Mouse (Mus musculus) ES-E14 (cell line): ENCODE results near the gene Traf3ip2. TPM values are rescaled to one million over a fixed set of nuclear protein-coding genes. Genes with fewer than 3 reads are reported as not detected.

Experiments
- DNase-seq: peaks from one replicate; pipeline ENCODE4 v3.0.0-alpha.2; 2013; ENCODE audit warnings: low read depth, low spot score
- H3K27ac ChIP-seq: 2 replicates; pipeline ENCODE4 v1.5.1; 2012; ENCODE audit warnings: low read depth, mild to moderate bottlenecking, low read length, moderate library complexity, mixed read lengths; ENCODE audit not compliant: poor library complexity, insufficient read depth, severe bottlenecking
- H3K36me3 ChIP-seq: 2 replicates; pipeline ENCODE4 v1.6.1; 2012; ENCODE audit warnings: mild to moderate bottlenecking, low read length, moderate library complexity, mixed read lengths; ENCODE audit not compliant: control insufficient read depth, poor library complexity, insufficient read depth, severe bottlenecking
- H3K4me1 ChIP-seq, 2 experiments: fragments of 150-350 bp in 1 of 2; sonication (generic) in 1 of 2; 2 replicates each; pipeline ENCODE4 v1.6.1; 2012; ENCODE audit warnings: low read length in 2 of 2, mild to moderate bottlenecking in 1 of 2, mixed read lengths in 1 of 2; ENCODE audit not compliant: control insufficient read depth in 2 of 2, insufficient read depth in 2 of 2, poor library complexity in 1 of 2
- H3K4me3 ChIP-seq, 2 experiments: fragments of 150-350 bp in 1 of 2; sonication (generic) in 1 of 2; 2 replicates each; pipeline ENCODE4 v1.5.1; 2012; ENCODE audit warnings: low read length in 2 of 2, low read depth in 1 of 2, mild to moderate bottlenecking in 1 of 2, mixed read lengths in 1 of 2; ENCODE audit not compliant: insufficient read depth in 1 of 2, poor library complexity in 1 of 2, severe bottlenecking in 1 of 2
- H3K9ac ChIP-seq: 2 replicates; pipeline ENCODE4 v1.6.1; 2012; ENCODE audit warnings: low read depth, mild to moderate bottlenecking, low read length, mixed read lengths; ENCODE audit not compliant: poor library complexity, insufficient read depth, severe bottlenecking
- H3K9me3 ChIP-seq: fragments of 150-350 bp; sonication (generic); 2 replicates; pipeline ENCODE4 v1.6.1; 2012; ENCODE audit warnings: low read depth, mild to moderate bottlenecking, low read length; ENCODE audit not compliant: control insufficient read depth, insufficient read depth
- CHD2 ChIP-seq: IDR thresholded peaks from 2 replicates; pipeline ENCODE4 v1.6.1; 2014; ENCODE audit warnings: mild to moderate bottlenecking, low read depth, low read length, inconsistent platforms
- HCFC1 ChIP-seq: IDR thresholded peaks from 2 replicates; pipeline ENCODE4 v1.6.1; 2012; ENCODE audit warnings: low read length, inconsistent platforms, borderline replicate concordance; ENCODE audit not compliant: insufficient read depth
- MAFK ChIP-seq: IDR thresholded peaks from 2 replicates; pipeline ENCODE4 v1.6.1; 2014; ENCODE audit warnings: mild to moderate bottlenecking, low read depth, low read length, inconsistent platforms; ENCODE audit not compliant: insufficient read depth
- ZC3H11A ChIP-seq: IDR thresholded peaks from 2 replicates; pipeline ENCODE4 v1.6.1; 2012; ENCODE audit warnings: low read depth, mild to moderate bottlenecking, inconsistent platforms, low read length, borderline replicate concordance
- ZNF384 ChIP-seq: IDR thresholded peaks from 2 replicates; pipeline ENCODE4 v1.6.1; 2012; ENCODE audit warnings: low read depth, low read length, inconsistent platforms
- in situ Hi-C, 2 experiments: fragments of 600-800 bp; cut with MboI; formaldehyde crosslinking; loops; one replicate each; pipeline ENCODE4 v1.15.1; 2025; ENCODE audit warnings: low sequenced_read_pairs in 2 of 2, inconsistent platforms in 1 of 2; ENCODE audit not compliant: unreplicated experiment in 2 of 2
- total RNA-seq: library from RNA; depleted of rRNA; stranded (reverse); fragments of 300-350 nt; gene quantifications from 2 replicates; pipeline ENCODE4 v1.2.3, GENCODE M21; 2012

Traf3ip2 gene
- total RNA-seq, 1 experiment, result 9.2 TPM

GRCm38 (mm10) chr10:39626376-39626775, 13.6 kb downstream of the Traf3ip2 start:
- Histone ChIP-seq H3K36me3 (peaks cover 5% of the 10 kb centered on the region), H3K9me3 (no peaks in the 10 kb centered on the region), H3K27ac (no peak overlapping the region), H3K4me3 (no peak overlapping the region), H3K9ac (no peak overlapping the region), H3K4me1 (peaks cover 11 to 14% of the 10 kb centered on the region in 2 experiments)
- TF ChIP-seq MAFK (no peak), ZC3H11A (no peak), HCFC1 (no peak), ZNF384 (no peak), CHD2 (no peak)
- no peak for DNase-seq
- in situ Hi-C loops, result no loop called here

GRCm38 (mm10) chr10:39628799-39629517, 16.2 kb downstream of the Traf3ip2 start:
- DNase-seq, result no peak
- Histone ChIP-seq H3K9ac (no peak overlapping the region), H3K4me1 (peaks cover 22 to 26% of the 10 kb centered on the region in 2 experiments), H3K4me3 (no peak overlapping the region), H3K9me3 (no peaks in the 10 kb centered on the region), H3K36me3 (peaks cover 5% of the 10 kb centered on the region), H3K27ac (no peak overlapping the region)
- no peak for TF ChIP-seq ZNF384
- no peak for TF ChIP-seq ZC3H11A
- TF ChIP-seq MAFK, result no peak
- TF ChIP-seq CHD2, result no peak
- no peak for TF ChIP-seq HCFC1
- in situ Hi-C loops, result no loop called here

GRCm38 (mm10) chr10:39629746-39630552, 17.2 kb downstream of the Traf3ip2 start:
- Histone ChIP-seq H3K9me3 (no peaks in the 10 kb centered on the region), H3K9ac (no peak overlapping the region; the same call in 1 of the 2 replicates), H3K4me1 (peaks cover 24 to 29% of the 10 kb centered on the region in 2 experiments), H3K27ac (no peak overlapping the region), H3K4me3 (no peak overlapping the region), H3K36me3 (peaks cover 5% of the 10 kb centered on the region)
- in situ Hi-C loops, result no loop called here
- DNase-seq, result no peak
- TF ChIP-seq ZNF384, result no peak
- TF ChIP-seq ZC3H11A, result no peak
- TF ChIP-seq CHD2, result no peak
- no peak for TF ChIP-seq HCFC1
- no peak for TF ChIP-seq MAFK

GRCm38 (mm10) chr10:39630811-39631210, 18.1 kb downstream of the Traf3ip2 start:
- H3K4me3 ChIP-seq, result no peak overlapping the region
- no peak overlapping the region for H3K9ac ChIP-seq
- H3K36me3 ChIP-seq, result peaks cover 7% of the 10 kb centered on the region
- TF ChIP-seq ZNF384 (no peak), ZC3H11A (no peak), CHD2 (no peak), HCFC1 (no peak), MAFK (no peak)
- H3K27ac ChIP-seq, result no peak overlapping the region
- peaks cover 24 to 26% of the 10 kb centered on the region in 2 experiments for H3K4me1 ChIP-seq
- DNase-seq, result no peak
- in situ Hi-C loops, result no loop called here
- no peaks in the 10 kb centered on the region for H3K9me3 ChIP-seq
